Mouse (Mus musculus): ENCODE results near the gene Ccn6. TPM values are rescaled to one million over a fixed set of nuclear protein-coding genes. Genes with fewer than 3 reads are reported as not detected.
A peak's percentile ranks its signal among the peaks of the same experiment; 100 is the strongest.
"Not testable (repeated sequence)": the region's sequence is repeated elsewhere in the genome, so short reads cannot be mapped to it uniquely, and the experiment has no call there.

Ccn6 gene
- under 1 TPM in 3 of 4 experiments, not detected in 1; 0.23 to 0.89 (median 0.62) TPM for total RNA-seq (2022)

DNA sequence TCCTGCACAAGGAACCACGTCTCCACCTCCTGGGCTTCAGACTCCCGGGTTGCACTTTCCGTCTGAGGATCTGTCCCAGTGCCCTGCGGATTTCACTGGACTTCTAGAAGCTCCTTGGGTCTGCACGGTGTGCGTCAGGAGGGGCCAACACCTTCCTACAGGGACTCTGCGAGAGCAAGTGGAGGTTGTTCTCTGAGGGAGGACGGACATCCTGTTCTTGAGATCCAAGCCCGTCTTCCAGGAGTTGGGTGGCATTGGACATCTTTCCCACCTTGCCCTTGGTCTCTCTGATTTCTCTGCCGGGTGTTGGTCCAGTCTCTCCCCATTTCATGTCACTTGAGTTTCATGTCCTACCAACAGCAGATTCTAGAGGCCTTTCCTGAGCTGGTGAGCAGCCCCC is at the start of gene Ccn6:
TSS of gene Ccn6 (minus strand) at position 101 of the 400 bp plus-strand sequence.
- no peak for DNase-seq

- DNase-seq: no peak
Observed at GRCm38 (mm10) chr10:39210031-39210430, 46.4 kb upstream of the Ccn6 start.

DNA sequence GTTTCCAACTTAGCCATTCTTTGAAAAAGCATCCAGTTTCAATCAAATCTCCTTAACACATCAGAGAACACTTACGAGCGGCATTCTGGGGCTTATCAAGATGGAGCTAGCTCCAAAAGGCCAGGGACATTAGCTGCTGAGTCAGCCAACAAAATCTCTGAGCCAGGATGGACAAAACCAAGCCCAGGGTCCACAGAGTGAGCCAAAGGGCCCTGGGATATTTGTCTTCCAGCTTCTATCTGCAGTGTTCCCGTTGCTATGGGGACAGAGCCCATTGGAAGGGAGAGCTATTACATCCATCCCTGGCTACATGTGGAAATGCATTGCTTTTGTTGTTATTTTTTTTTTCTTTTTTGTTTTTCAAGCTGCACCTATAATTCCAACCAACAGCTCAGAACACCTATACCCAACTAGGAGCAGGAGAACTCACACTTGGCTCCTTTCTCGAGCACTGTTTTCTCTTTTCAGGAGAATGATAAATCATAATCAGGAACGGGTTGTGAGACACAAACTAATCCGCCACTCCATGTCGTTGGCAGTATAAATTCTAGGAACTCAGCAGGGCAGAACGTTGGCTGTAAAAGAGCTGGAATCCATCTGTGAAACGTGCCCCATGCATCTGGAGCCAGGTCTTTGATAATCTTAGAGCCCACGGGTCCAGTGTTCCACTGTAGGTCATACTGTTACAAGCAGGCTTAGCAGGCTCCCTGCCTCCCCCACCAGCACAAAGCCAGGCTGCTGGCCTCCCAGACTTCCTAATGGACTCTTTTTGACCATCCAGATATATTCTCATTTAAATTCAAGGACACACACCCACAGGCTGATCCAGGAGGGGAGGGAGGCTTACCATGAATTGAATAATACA is 45.8 kb upstream of the Ccn6 start:
- peak; percentile 57 for DNase-seq

DNA sequence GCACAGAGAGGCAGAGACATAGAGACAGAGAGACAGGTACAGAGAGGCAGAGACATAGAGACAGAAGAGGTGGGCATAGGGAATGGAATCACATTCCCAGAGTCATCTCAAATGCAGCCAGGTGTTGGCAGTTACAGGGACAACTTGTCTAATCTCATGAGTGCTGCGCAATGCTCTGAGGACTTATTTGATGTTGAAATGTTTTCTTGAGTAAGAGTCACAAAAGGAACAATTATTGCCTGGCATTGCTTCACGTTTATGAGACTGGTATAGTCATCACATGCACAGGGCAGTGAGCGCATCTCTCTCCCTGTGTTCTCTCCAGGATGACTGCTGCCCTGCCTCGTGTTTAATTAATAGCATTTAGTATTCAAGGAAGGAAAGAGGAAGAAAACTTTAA is 45.1 kb upstream of the Ccn6 start:
- DNase-seq: peak; percentile 20

GRCm38 (mm10) chr10:39207310-39207855 is 43.8 kb upstream of the Ccn6 start:
- DNase-seq: no peak

GRCm38 (mm10) chr10:39202490-39202889 is 38.9 kb upstream of the Ccn6 start:
- no peak for DNase-seq

GRCm38 (mm10) chr10:39198216-39198615 is 34.6 kb upstream of the Ccn6 start:
- not testable (repeated sequence) for DNase-seq

DNA sequence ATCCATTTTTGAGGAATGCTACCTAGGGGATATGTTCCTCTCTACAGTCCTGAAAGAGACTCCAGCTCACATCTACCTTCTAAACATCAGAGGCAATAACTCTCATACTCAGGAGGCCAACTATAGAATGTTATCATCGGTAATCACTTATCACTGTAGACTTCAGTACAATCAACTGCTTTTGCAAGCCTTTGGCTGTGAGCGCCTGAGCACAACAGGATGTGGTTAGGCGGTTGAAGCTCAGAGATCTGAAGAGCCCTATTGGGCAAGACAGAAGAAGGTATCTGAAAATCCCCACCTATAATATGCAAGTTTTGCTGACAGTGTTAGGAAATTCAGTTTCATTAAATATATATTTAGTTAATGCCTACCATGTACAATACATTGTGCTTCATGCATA is 29.1 kb upstream of the Ccn6 start:
- no peak for DNase-seq

DNA sequence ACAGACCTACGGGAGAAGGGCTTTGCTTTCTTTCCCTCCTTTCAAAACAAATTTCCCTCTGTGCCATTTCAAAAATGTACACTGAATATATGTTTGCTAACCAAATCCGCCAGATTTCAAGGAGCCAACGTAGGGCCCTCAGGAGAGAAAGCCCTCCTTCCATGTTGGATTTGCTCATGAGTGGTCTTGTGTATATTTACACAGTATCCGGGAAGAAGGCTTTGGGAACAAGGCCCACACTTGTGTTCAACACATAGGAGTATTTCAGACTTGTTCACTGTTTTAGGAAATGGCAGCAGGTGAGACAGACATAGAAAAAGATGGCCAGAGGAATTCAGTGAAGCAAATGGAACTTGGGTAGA is 21.9 kb upstream of the Ccn6 start:
- DNase-seq: no peak

- DNase-seq: no peak
Observed at GRCm38 (mm10) chr10:39184864-39185544, 21.4 kb upstream of the Ccn6 start.

GRCm38 (mm10) chr10:39176981-39177380 is 13.4 kb upstream of the Ccn6 start:
- no peak for DNase-seq

DNA sequence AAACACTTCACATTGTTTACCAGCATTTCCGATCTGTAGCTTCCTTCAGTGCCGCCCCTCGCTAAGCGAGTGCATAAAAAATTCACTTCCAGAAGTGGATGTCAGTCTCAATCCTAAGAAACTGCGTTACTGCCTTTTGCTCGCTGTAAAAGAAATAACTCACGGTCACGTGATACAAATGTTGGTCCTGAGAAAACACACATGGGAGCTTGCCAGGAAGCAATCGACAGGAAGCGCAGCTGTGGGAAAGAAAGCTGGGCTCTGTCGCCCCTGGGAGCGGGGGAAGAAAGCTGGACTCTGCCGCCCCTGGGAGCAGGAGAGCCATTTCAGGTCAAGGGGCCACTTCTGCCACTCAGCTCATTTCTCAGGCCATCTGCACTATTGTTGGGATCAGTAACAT is 9.5 kb upstream of the Ccn6 start:
- no peak for DNase-seq

DNA sequence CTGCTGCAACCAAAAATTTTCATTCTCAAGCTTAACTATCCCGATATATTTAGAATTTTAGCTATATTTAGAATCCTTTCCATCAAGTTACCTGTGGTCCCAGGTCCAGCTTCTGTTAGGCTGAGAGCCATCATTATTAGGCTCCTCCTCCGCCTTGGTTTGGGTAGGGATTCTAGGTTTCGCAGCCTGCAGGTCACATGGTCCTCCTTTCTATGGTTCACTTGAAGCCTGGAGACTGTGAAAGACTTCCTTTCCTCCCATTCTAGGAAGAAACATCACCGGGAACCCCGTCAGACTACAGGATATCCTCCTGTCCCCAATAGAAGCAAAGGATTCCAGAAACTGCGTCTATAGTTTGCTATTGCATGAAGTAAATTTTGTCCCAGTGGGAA is 8.9 kb upstream of the Ccn6 start:
- DNase-seq: no peak

GRCm38 (mm10) chr10:39171603-39172539 is 8.3 kb upstream of the Ccn6 start:
- peak; percentile 87 for DNase-seq

DNA sequence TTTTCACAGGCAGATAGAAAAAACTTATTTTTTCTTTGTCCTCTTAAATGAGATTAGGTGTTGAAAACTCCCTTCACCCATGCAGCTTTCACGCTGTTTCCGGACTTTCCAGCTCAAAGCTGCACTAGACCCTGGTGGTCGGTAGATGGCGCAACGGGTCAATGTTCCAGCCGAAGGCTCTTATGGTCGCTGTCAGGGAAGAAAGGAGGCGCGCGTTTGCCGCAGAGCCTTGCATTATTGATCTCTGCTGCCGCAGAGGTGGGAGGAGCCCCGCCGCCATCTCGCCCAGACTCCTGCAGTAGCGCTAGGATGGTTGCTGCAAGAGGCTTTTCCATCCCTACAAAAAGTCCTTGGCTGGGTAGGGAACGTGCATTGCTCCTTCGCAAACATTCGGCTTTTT is 7.5 kb upstream of the Ccn6 start:
- peak; percentile 88 for DNase-seq

DNA sequence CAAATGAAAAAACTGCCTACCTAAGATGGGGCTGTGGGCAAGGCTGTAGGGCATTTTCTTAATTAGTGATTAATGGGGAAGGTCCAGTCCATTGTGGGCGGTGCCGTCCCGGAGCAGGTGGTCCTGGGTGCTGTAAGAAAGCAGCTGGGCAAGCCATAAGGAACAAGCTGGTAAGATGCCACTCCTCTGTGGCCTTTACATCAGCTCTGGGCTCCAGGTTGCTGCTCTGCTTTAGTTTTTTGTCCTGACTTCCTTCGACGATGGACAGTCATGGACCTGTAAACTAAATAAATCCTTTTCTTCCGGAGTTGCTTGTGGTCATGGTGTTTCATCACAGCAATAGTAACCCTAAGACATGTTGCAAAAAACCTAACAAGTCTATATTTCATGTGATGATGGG is 7.1 kb upstream of the Ccn6 start:
- DNase-seq: no peak

- peak; percentile 45 for DNase-seq
Observed at GRCm38 (mm10) chr10:39170181-39170580, 6.6 kb upstream of the Ccn6 start.

DNA sequence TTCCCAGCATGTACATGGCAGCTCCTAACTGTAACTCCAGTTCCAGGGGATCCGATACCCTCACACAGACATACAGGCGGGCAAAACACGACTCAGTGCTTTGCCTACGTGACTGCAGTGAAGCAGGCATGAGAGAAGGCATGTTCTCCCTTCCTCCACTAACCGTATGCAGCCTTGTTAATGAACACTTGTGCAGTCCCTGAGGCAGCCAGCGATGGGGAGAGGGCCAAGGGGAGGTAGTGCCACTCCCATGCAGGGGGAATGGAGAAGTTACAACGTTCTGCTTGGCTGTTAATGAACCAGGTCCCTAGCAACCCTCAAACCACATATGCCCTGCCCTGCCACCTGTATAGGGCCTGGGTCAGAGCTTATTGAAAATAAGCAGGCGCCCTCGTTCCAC is 6.0 kb upstream of the Ccn6 start:
- no peak for DNase-seq

GRCm38 (mm10) chr10:39167611-39168010 is 4.0 kb upstream of the Ccn6 start:
- DNase-seq: no peak

GRCm38 (mm10) chr10:39165632-39166115 is 2.1 kb upstream of the Ccn6 start:
- no peak for DNase-seq

- no peak for DNase-seq
Observed at GRCm38 (mm10) chr10:39162666-39163484, 719 bp downstream of the Ccn6 start.
